Mouse (Mus musculus): ENCODE measurements around the gene Ksr2.

The Ksr2 gene

DNA sequence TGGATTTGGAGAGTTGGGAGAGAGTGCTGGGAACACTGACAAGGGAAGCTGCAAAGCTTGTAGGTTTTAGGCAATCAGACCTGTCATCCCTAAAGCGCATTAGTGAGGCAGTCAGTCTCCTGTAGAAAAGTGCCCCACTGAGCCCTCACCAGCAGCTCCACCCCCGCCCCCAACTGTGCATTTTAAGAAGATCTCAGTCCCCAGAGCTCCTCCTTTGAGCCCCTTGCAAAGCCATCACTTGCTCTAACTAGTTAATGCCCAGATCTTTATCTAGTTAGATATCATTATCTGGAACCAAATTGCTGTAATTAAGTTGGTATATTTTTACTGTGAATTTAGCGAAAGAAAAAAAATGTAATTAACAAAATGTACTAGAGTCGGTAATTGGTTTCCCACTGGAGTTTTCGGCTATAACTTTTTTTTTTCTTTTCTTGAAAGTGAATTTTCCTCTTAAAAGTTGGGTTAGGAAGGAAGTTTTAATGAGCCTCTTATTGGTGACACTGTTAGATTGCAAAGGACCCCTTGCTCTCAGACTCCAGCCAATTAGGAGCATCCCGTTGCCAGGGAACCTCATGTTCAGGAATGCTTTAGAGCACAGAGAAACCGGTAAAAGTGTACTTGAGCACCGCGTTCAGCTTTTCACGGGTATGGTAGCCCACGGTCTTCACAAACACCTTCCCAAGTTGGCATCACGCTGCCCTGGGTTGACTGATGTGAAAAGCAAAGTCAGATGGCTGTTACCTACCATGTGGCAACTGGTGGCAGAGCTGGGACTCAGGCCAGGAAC is 344.1 kb downstream of the Ksr2 start:
- intact Hi-C loops (cut with DNase I), result no loop called here

GRCm38 (mm10) chr5:117761181-117761832 is 347.5 kb downstream of the Ksr2 start:
- intact Hi-C loops (cut with DNase I), result no loop called here

DNA sequence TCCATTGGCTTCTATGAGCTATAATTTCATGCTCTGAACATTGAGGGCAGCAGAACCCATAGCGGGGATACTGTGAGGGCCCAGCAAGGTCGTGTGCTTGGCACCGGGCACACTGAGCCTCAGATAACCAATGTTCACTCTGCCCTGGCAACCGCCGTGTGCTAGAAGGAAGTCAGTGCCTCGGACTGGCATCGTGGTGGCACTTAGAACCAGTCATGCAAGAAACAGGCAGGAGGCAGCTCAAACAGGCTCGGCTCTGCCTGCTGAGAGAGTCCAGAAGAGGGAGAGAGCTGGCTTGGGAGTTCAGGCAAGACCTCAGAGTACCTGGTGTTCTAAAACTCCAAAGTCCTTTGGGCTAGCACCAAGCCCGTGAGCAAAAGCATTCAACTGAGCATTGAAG is 350.7 kb downstream of the Ksr2 start:
- intact Hi-C loops (cut with DNase I), result no loop called here

GRCm38 (mm10) chr5:117779175-117779574 is 365.4 kb downstream of the Ksr2 start:
- intact Hi-C loops (cut with DNase I), result no loop called here

DNA sequence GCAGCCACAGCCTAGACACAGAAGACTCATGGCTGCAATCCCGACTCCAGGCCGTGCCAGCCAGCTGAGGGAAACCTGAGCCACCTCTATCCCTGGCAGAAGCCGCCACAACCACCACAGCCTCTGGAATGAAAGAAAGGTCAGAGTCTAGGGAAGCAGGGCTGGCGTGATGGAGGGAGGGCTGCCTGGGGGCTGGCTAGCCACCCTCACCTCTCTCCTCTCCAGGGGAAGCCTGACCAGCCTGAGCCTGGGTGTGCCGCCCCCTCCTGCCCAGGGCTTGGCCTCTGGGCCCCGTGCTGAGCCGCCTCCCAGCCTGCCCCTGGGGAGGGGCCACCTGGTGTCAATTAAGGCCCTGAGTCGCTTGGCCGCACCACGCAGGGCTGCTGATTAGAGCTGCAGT is 366.9 kb downstream of the Ksr2 start, which contains the start of gene Nos1:
Gene Nos1 (plus strand): TSS at position 352 of the 400 bp plus-strand sequence.
- intact Hi-C loops (cut with DNase I), result no loop called here

DNA sequence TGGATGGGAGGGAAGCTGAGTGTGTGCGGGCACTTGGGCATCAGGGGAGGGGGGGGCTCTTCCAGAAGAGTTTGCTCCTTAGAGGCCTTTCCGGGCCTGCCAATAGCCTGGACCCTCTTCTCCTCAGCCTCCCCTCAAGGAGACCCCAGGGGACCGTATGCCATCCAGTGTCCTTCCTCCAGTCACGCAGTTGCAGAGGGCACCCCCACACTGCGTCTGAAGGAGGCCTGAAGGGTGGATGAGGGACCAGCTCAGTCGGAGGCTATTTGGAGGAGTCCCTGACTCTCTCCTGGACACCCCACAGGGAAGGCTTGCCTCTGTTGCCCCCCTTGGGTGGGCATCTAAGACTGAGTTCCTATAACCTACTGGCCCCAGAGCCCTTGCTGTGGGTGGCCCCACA is 367.4 kb downstream of the Ksr2 start:
- intact Hi-C loops (cut with DNase I), result no loop called here

DNA sequence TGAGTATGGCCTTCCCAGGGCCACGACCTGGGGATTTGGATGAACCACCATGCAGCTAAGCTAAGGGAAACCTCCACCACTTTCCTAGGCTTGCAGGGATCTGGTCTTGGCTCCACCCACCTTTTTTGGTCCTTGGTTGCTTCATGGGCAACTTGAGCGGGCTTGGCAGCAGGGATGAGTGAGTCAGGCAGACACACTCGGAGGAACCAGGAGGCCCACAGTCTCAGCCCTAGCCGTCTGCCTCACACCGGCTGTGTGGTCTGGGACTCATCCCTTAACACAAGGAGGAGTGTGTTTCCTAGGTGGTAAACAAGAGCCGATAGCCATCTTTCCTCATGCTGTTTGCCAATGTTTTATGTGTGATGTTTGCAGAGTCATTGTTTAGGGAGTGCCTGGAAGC is 376.3 kb downstream of the Ksr2 start:
- intact Hi-C loops (cut with DNase I), result no loop called here

GRCm38 (mm10) chr5:117791875-117792274 is 378.1 kb downstream of the Ksr2 start:
- intact Hi-C loops (cut with DNase I), result no loop called here

DNA sequence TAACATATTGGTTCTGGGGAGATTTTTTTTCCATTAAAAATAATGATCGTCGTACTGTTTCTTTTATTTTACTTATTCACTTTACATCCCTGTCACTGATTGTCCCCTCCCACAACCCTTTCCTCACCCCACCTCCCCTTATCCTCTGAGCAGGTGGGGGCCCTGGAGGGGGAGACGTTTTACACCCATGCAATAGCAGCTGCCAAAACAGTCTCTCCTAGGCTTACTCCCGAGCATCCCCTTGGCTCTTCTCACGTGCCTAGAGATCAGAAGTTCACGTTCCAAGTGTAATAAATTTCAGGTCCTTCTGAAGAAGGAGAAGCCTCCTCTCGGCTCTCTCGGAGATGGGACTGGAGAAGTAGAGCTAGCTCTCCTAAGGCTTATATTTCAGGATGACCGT is 387.0 kb downstream of the Ksr2 start:
- intact Hi-C loops (cut with DNase I), result no loop called here

- intact Hi-C loops (cut with DNase I), result no loop called here
These were observed 388.3 kb downstream of the Ksr2 start for GRCm38 (mm10) chr5:117802071-117802521.

GRCm38 (mm10) chr5:117803551-117803950 is 389.8 kb downstream of the Ksr2 start:
- intact Hi-C loops (cut with DNase I), result no loop called here

GRCm38 (mm10) chr5:117810930-117811329 is 397.1 kb downstream of the Ksr2 start:
- intact Hi-C loops (cut with DNase I), result no loop called here

- intact Hi-C loops (cut with DNase I), result no loop called here
These were observed 405.0 kb downstream of the Ksr2 start for GRCm38 (mm10) chr5:117818800-117819199.

- intact Hi-C loops (cut with DNase I), result no loop called here
These were observed 406.6 kb downstream of the Ksr2 start for GRCm38 (mm10) chr5:117820445-117820844.

DNA sequence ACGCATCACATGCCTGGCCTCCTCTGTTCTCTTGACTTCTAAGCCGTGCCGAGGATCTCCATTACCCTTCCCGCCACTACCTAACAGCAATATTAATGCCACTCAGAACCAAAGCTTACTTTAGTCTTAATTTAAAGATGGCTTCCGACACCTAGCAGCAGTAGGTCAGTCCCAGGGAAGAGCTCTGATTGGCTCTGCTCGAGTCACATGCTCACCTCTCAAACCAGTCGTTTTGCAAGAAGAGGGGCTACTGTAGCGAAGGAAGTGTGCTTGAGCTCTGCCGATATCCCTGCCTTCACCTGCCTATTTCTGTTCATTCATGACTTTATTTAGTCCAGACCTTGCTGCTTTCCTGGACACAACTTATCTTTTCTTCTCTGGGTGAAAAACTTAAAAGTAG is 410.0 kb downstream of the Ksr2 start:
- intact Hi-C loops (cut with DNase I), result no loop called here

GRCm38 (mm10) chr5:117824486-117824885 is 410.7 kb downstream of the Ksr2 start:
- intact Hi-C loops (cut with DNase I), result no loop called here

Data from adrenal gland (tissue).